Mouse (Mus musculus): ENCODE results near the gene 4930426L09Rik.

Gene 4930426L09Rik

DNA sequence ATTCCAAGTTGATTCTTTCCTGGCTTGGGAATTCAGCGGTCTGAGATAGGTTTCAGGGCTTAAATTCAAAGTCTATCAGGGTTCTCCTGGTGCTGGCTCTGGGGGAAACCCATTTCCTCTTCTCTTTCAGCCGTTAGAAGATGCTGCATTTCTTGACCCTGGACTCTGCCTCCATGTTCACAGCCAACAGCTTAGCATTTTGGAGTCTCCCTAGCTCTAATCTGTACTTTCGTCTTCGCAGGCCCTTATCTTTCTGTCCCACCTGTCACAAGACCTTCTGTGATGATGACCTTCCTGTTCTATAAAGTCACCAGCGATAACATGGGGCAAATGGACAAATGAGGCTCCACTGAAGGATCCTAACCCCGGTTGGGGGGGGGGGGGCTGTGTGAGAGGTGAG lies 13.3 kb downstream of the 4930426L09Rik start:
- no peak for ATAC-seq (ENCODE audit: low TSS enrichment)

DNA sequence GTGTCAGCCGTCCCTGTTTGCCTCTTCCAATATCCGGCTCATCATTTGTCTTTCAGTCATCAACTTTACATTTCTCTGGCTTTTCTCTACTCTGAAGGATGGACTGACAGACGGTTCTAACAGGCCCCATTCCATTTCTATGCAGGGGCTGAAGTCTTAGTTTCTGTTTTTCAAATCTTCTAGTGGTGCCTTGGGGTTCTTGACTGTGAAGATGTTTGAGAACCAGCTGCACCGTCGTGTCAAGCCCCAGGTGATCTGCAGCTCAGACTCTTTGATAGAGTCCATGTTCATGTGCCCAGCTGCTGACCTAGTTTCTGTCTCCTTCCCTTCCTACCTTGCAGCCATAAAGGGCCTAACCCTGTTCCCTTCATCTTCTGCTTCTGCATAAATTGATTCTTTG lies 18.2 kb downstream of the 4930426L09Rik start:
- no peak for ATAC-seq (ENCODE audit: low TSS enrichment)

DNA sequence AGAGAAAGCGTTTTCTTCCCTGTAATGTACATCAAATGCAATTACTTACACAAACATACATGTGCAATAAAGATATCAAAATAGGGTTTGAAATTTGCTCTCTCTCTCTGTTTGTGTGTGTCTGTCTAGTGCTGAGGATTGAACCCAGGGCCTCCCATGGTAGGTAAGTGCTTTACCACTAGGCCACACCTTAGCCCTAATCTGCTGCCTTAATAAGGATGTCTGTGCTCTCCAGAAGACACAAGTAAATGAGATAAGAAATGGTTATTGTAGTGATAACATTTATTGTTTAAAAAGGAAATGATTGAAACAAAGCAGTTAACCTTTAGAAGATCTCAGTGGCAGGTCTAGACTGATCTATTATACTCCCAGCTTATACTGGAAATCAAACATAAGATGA lies 18.7 kb downstream of the 4930426L09Rik start:
- no peak for ATAC-seq (ENCODE audit: low TSS enrichment)

DNA sequence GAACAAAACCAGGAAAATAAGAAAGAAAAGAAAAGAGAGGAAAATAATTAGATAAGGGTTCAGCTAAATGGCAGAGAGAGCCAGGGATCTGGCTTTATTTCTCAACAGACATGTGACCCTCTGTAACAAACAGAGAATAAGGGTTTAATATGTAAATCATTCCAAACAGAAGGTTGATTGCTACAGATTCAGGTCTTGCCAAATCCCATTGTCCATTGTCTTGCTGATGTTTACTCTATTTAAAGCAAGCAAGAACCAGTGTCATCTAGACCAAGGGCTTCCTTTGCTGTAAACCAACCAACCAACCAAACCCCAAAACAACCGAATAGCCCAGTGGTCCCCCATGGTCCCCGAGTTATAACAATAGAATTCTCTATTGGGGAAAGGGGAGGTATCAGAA lies 19.9 kb downstream of the 4930426L09Rik start:
- peak; percentile 59; the same call in 1 of the 2 replicates for ATAC-seq (ENCODE audit: low TSS enrichment)

DNA sequence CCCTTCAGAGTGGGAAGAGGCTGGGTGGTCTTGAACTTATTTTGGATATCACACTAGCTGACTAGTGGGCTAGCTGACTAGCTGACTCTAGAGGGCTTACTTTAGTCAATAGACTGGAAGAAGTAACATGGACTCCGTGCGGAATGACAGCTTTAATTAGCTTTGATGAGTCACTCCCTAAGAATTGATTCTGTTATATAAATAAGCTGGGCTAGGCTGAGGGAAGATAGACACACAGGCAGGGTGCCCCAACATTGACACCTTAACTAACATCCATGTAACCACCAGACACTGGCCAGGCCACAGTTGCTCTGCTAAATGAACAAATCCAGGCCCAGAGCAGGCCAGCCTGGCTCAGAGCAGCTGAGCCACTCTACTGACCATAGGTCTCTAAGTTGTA lies 26.7 kb downstream of the 4930426L09Rik start:
- no peak for ATAC-seq (ENCODE audit: low TSS enrichment)

DNA sequence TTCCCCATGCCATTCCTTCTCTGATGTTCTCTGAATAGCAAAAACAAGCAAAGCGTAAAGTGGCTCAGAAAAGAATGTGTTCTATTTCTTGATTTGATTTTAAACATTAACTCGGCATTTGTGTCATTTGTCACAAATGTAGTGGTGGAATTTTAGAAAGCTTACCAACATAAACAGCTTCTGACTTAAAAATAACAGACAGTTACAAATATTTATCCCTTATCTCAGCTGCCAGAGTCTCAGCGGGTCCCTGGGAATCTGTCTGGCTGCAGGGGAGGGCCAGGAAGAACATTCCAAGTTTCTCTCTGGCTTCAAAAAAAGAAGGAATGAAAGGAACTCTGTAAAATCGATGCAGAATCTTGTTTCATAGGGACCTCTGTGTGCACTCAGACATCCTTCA lies 39.3 kb downstream of the 4930426L09Rik start:
- no peak for ATAC-seq (ENCODE audit: low TSS enrichment)

DNA sequence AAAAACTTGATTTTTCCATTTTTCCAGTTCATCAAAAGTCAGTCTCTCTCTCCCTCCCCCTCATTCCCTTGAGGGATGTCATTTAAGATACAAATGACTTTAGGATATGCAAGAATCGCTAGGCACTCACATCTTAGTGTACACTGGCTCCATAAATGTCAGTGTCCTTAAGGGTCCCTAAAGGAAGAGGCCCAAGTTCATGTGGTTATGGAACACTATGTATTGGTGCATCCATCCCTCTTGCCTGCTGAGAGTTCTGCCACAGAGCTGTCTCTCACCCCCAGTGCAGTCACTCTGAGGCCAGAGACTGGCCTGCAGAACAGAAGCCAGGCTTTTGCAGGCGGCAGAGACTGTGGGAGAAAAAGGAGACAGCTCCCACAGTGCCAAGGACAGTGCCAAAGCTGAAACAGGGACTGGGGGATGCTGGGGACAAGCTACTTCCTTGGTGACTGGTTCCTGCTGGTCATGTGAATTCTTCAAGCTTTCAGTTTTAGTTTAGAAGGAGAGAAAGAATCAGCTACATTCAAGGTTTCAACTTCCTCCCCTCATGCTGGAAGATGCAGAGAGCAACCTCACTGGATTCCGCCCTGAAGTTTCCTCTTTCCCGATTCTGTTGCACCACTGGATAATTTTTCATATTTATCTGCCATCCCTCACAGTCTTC lies 39.9 kb downstream of the 4930426L09Rik start:
- no peak for ATAC-seq (ENCODE audit: low TSS enrichment)

DNA sequence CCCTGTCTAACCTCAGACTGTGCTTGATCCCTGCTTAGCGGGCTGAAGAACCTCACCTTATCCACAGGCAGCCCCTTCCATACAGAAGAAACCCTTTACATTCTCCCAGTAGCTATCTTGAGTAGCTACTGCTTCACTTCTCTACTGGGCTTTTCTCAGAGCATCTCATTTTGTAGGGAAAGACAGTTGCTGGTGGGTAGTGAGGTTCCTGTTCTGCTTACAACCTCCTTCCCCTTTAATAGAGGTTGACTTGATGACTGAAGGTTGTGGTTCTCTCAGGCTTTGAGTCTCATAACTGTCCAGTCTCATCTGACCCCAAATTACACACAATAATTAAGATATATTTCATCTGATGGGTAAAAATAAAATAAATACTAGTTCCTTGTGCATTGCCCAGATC lies 50.1 kb downstream of the 4930426L09Rik start:
- ATAC-seq (ENCODE audit: low TSS enrichment): no peak

DNA sequence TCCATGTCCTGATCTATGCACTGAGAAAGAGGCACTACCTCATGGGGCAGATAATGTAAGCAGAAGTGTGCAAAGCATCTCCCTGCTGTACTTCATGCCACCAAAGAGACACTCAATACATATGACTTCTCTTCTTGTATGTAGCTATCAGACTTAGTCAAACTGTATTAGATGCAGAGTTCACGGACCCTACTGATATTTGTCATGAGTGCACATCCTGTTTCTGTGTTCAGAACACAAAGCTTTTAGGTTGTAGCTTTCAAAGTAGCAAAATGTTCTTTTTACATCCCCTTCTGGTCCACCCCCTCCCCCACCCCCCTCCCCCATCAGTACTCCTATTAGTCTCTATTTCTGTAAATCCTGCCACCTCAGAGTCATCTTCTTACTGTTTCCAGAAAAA lies 51.2 kb downstream of the 4930426L09Rik start:
- no peak for ATAC-seq (ENCODE audit: low TSS enrichment)

Measured in frontal cortex, adult (tissue).